Mouse (Mus musculus): Measurements from ENCODE around the gene Pet117. TPM values are rescaled to one million over a fixed set of nuclear protein-coding genes. Genes with fewer than 3 reads are reported as not detected.

Gene Pet117
- not detected in 2 replicates for polyA plus RNA-seq (2012; rRNA removed)

GRCm38 (mm10) chr2:144368400-144369019 lies at the start of gene Pet117, which contains the start of gene Kat14:
TSS of gene Pet117 (plus strand) at chr2:144368996.
TSS of gene Kat14 (plus strand) at chr2:144368983.

GRCm38 (mm10) chr2:144331401-144332302 lies 37.1 kb upstream of the Pet117 start, which contains the start of gene Ovol2:
TSS of gene Ovol2 (minus strand) at chr2:144332146.

Other genes with a start within 250 kb of the Pet117 start
- 12.5 and 13.7 TPM in 2 replicates for gene Mgme1, start 98.3 kb upstream of the Pet117 start, polyA plus RNA-seq (2012; rRNA removed)
- gene Snx5, start 98.1 kb upstream of the Pet117 start, polyA plus RNA-seq (2012; rRNA removed), result 116 and 156 TPM in 2 replicates
- gene Ovol2, start 36.9 kb upstream of the Pet117 start, polyA plus RNA-seq (2012; rRNA removed), result 0.29 and 0.51 TPM in 2 replicates
- gene Kat14, start within 50 bp of the Pet117 start, polyA plus RNA-seq (2012; rRNA removed), result 42.1 and 46.0 TPM in 2 replicates
- 2.6 and 3.0 TPM in 2 replicates for gene Dzank1, start 158.4 kb downstream of the Pet117 start, polyA plus RNA-seq (2012; rRNA removed)
- gene Polr3f, start 158.7 kb downstream of the Pet117 start, polyA plus RNA-seq (2012; rRNA removed), result 26.1 and 32.4 TPM in 2 replicates
- gene Rbbp9, start 181.9 kb downstream of the Pet117 start, polyA plus RNA-seq (2012; rRNA removed), result 28.5 and 40.4 TPM in 2 replicates
- 84.8 and 90.9 TPM in 2 replicates for gene Sec23b, start 187.2 kb downstream of the Pet117 start, polyA plus RNA-seq (2012; rRNA removed)
- 29.0 and 35.2 TPM in 2 replicates for gene Smim26, start 225.1 kb downstream of the Pet117 start, polyA plus RNA-seq (2012; rRNA removed)
- 19.3 and 21.4 TPM in 2 replicates for gene Dtd1, start 230.9 kb downstream of the Pet117 start, polyA plus RNA-seq (2012; rRNA removed)

Measured in central nervous system, embryonic 11.5 days (tissue).